Mouse (Mus musculus): ENCODE results near the gene Ndufa6.

Gene Ndufa6

GRCm38 (mm10) chr15:82382441-82382840, 28.3 kb upstream of the Ndufa6 start:
- Histone ChIP-seq H3K27me3 (ENCODE audit: insufficient read depth, low read length) (peaks cover 17% of the 10 kb centered on the region), H3K4me1 (replicated peaks; ENCODE audit: low read depth, low read length) (peaks cover 20% of the 10 kb centered on the region), H3K36me3 (ENCODE audit: insufficient read depth, low read length) (no peaks in the 10 kb centered on the region), H3K9me3 (ENCODE audit: low read length) (peaks cover 18% of the 10 kb centered on the region), H3K4me3 (replicated peaks; ENCODE audit: low read length) (no peak overlapping the region)
- TF ChIP-seq POU5F1 (IDR thresholded peaks at IDR 0.05; ENCODE audit: borderline replicate concordance, low read length) (no peak), NANOG (IDR thresholded peaks at IDR 0.05; ENCODE audit: borderline replicate concordance, low read length) (no peak), CTCF (conservative IDR thresholded peaks at IDR 0.05; ENCODE audit: low read length) (no peak)

GRCm38 (mm10) chr15:82380714-82381062, 26.6 kb upstream of the Ndufa6 start:
- peaks cover 18% of the 10 kb centered on the region for H3K27me3 ChIP-seq (ENCODE audit: insufficient read depth, low read length)
- TF ChIP-seq NANOG (IDR thresholded peaks at IDR 0.05; ENCODE audit: borderline replicate concordance, low read length) (no peak), POU5F1 (IDR thresholded peaks at IDR 0.05; ENCODE audit: borderline replicate concordance, low read length) (no peak), CTCF (conservative IDR thresholded peaks at IDR 0.05; ENCODE audit: low read length) (no peak)
- H3K36me3 ChIP-seq (ENCODE audit: insufficient read depth, low read length), result no peaks in the 10 kb centered on the region
- peaks cover 20% of the 10 kb centered on the region for H3K4me1 ChIP-seq (replicated peaks; ENCODE audit: low read depth, low read length)
- peaks cover 18% of the 10 kb centered on the region for H3K9me3 ChIP-seq (ENCODE audit: low read length)
- H3K4me3 ChIP-seq (replicated peaks; ENCODE audit: low read length), result no peak overlapping the region

- H3K27me3 ChIP-seq (ENCODE audit: insufficient read depth, low read length), result peaks cover 18% of the 10 kb centered on the region
These were observed 26.0 kb upstream of the Ndufa6 start, which contains the start of gene Cyp2d22 for GRCm38 (mm10) chr15:82379871-82380713. Cyp2d22 (minus strand) TSS chr15:82380260.

GRCm38 (mm10) chr15:82379511-82379870, 25.4 kb upstream of the Ndufa6 start:
- H3K27me3 ChIP-seq (ENCODE audit: insufficient read depth, low read length), result peaks cover 18% of the 10 kb centered on the region
- peak overlapping the region; percentile 70 for H3K4me3 ChIP-seq (replicated peaks; ENCODE audit: low read length)
- TF ChIP-seq NANOG (IDR thresholded peaks at IDR 0.05; ENCODE audit: borderline replicate concordance, low read length) (no peak), POU5F1 (IDR thresholded peaks at IDR 0.05; ENCODE audit: borderline replicate concordance, low read length) (no peak), CTCF (conservative IDR thresholded peaks at IDR 0.05; ENCODE audit: low read length) (no peak)

More at GRCm38 (mm10) chr15:82379871-82380713, 26.0 kb upstream of the Ndufa6 start, which contains the start of gene Cyp2d22:
- TF ChIP-seq CTCF (conservative IDR thresholded peaks at IDR 0.05; ENCODE audit: low read length), result no peak
- TF ChIP-seq POU5F1 (IDR thresholded peaks at IDR 0.05; ENCODE audit: borderline replicate concordance, low read length), result no peak
- no peak for TF ChIP-seq NANOG (IDR thresholded peaks at IDR 0.05; ENCODE audit: borderline replicate concordance, low read length)
- H3K9me3 ChIP-seq (ENCODE audit: low read length), result peaks cover 18% of the 10 kb centered on the region
- peak within 1 kb of the TSS; percentile 70 for H3K4me3 ChIP-seq (replicated peaks; ENCODE audit: low read length)
- peaks cover 20% of the 10 kb centered on the region for H3K4me1 ChIP-seq (replicated peaks; ENCODE audit: low read depth, low read length)
- no peaks in the 10 kb centered on the region for H3K36me3 ChIP-seq (ENCODE audit: insufficient read depth, low read length)

GRCm38 (mm10) chr15:82378261-82379180, 24.4 kb upstream of the Ndufa6 start:
- no peak for TF ChIP-seq POU5F1 (IDR thresholded peaks at IDR 0.05; ENCODE audit: borderline replicate concordance, low read length)
- no peak for TF ChIP-seq CTCF (conservative IDR thresholded peaks at IDR 0.05; ENCODE audit: low read length)
- no peak for TF ChIP-seq NANOG (IDR thresholded peaks at IDR 0.05; ENCODE audit: borderline replicate concordance, low read length)

More at GRCm38 (mm10) chr15:82379511-82379870, 25.4 kb upstream of the Ndufa6 start:
- Histone ChIP-seq H3K4me1 (replicated peaks; ENCODE audit: low read depth, low read length) (peaks cover 20% of the 10 kb centered on the region), H3K36me3 (ENCODE audit: insufficient read depth, low read length) (no peaks in the 10 kb centered on the region), H3K9me3 (ENCODE audit: low read length) (peaks cover 18% of the 10 kb centered on the region)

GRCm38 (mm10) chr15:82377701-82378100, 23.6 kb upstream of the Ndufa6 start:
- no peak overlapping the region for H3K4me3 ChIP-seq (replicated peaks; ENCODE audit: low read length)
- peaks cover 23% of the 10 kb centered on the region for H3K27me3 ChIP-seq (ENCODE audit: insufficient read depth, low read length)
- H3K4me1 ChIP-seq (replicated peaks; ENCODE audit: low read depth, low read length), result peaks cover 31% of the 10 kb centered on the region
- H3K9me3 ChIP-seq (ENCODE audit: low read length), result peaks cover 9% of the 10 kb centered on the region
- no peaks in the 10 kb centered on the region for H3K36me3 ChIP-seq (ENCODE audit: insufficient read depth, low read length)
- no peak for TF ChIP-seq POU5F1 (IDR thresholded peaks at IDR 0.05; ENCODE audit: borderline replicate concordance, low read length)
- no peak for TF ChIP-seq CTCF (conservative IDR thresholded peaks at IDR 0.05; ENCODE audit: low read length)
- no peak for TF ChIP-seq NANOG (IDR thresholded peaks at IDR 0.05; ENCODE audit: borderline replicate concordance, low read length)

More at GRCm38 (mm10) chr15:82378261-82379180, 24.4 kb upstream of the Ndufa6 start:
- H3K4me3 ChIP-seq (replicated peaks; ENCODE audit: low read length), result no peak overlapping the region
- peaks cover 28% of the 10 kb centered on the region for H3K4me1 ChIP-seq (replicated peaks; ENCODE audit: low read depth, low read length)
- H3K9me3 ChIP-seq (ENCODE audit: low read length), result peaks cover 18% of the 10 kb centered on the region
- H3K36me3 ChIP-seq (ENCODE audit: insufficient read depth, low read length), result no peaks in the 10 kb centered on the region
- H3K27me3 ChIP-seq (ENCODE audit: insufficient read depth, low read length), result peaks cover 18% of the 10 kb centered on the region

GRCm38 (mm10) chr15:82376393-82377138, 22.4 kb upstream of the Ndufa6 start:
- Histone ChIP-seq H3K9me3 (ENCODE audit: low read length) (no peaks in the 10 kb centered on the region), H3K36me3 (ENCODE audit: insufficient read depth, low read length) (no peaks in the 10 kb centered on the region), H3K27me3 (ENCODE audit: insufficient read depth, low read length) (peaks cover 23% of the 10 kb centered on the region), H3K4me1 (replicated peaks; ENCODE audit: low read depth, low read length) (peaks cover 31% of the 10 kb centered on the region), H3K4me3 (replicated peaks; ENCODE audit: low read length) (no peak overlapping the region)
- TF ChIP-seq NANOG (IDR thresholded peaks at IDR 0.05; ENCODE audit: borderline replicate concordance, low read length) (no peak), POU5F1 (IDR thresholded peaks at IDR 0.05; ENCODE audit: borderline replicate concordance, low read length) (no peak), CTCF (conservative IDR thresholded peaks at IDR 0.05; ENCODE audit: low read length) (no peak)

All from E14TG2a.4 (cell line).